Mouse (Mus musculus): ENCODE measurements around the gene Gm572. TPM values are rescaled to one million over a fixed set of nuclear protein-coding genes. Genes with fewer than 3 reads are reported as not detected.

Gene Gm572
- total RNA-seq, 2 experiments from 2014 or later: not detected

GRCm38 (mm10) chr4:148623609-148624008 is 19.5 kb upstream of the Gm572 start:
- no peak for ATAC-seq (replicated peaks; ENCODE audit: low FRiP score, low TSS enrichment, poor library complexity, severe bottlenecking)

- ATAC-seq (replicated peaks; ENCODE audit: low FRiP score, low TSS enrichment, poor library complexity, severe bottlenecking): no peak
Observed at GRCm38 (mm10) chr4:148625010-148625409, 18.1 kb upstream of the Gm572 start.

DNA sequence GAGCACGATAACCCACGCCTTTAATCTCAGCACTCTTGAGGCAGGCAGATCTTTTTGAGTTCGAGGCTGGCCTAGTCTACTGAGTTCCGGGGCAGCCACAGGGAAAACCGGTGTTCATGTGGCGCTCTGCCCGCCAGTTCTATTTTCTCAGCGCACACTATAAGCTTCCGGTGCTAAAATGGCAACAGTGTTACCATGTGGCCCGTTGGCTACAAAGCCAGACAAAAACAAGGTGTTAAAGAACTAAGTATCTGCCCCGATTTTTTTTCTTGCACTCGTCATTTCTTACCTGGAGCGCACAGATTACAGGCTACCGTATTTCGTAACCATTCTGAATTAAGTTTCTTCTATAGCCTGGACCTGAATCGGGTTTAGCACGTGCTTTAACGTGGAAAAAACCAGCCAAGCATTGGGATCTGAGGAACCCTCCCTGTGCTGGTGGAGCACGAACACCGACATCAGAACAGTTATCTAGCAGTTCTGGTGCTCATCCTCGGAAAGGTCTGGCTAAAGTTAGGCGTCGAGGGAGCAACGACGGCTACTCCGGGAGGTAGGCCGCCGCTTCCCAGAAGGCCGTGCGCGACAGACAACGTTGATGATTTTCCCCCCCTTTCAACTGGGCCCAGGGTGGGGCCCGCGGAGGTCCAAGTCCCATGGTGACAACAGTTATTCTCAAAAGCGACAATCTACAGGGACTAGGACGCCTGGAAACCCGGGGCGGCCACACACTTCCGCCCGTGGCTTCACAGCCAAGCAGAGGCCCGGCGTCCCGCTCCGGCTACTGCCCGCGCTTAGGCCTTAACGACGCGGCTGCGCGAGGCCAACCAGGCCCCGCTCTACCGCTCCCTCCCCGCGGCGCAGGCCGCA is 17.1 kb upstream of the Gm572 start:
- peak; percentile 24 for ATAC-seq (replicated peaks; ENCODE audit: low FRiP score, low TSS enrichment, poor library complexity, severe bottlenecking)

DNA sequence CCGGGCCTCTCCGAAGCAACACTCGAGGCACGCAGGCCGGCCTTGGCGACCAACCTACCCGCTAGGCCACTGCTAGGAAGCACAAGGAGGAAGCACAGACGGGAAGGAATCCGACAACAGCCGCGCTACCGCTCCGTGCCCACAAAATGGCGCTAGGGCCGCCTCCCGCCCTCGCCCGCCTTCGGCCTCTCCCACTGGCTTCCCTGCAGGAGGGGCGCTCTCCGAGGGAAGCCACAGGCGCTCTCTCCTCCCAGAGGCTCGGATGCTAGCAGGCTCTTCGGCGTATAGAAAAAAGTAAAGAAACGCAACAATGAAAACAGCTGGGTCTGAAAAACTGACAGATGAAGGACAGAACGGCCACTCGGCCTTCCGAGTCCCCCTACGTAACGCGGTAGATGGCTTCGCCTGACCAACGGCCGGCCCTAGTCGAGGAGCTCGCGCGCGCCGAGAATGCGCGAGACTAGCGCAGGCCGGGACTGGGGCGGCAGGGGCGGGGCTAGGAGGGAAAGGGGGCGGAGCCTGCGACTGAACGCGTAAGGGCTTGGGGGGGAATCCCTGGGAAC is 16.4 kb upstream of the Gm572 start, which contains the start of gene Tardbp:
TSS of gene Tardbp (minus strand) at position 397 of the 563 bp plus-strand sequence.
- peak; percentile 86 for ATAC-seq (replicated peaks; ENCODE audit: low FRiP score, low TSS enrichment, poor library complexity, severe bottlenecking)

DNA sequence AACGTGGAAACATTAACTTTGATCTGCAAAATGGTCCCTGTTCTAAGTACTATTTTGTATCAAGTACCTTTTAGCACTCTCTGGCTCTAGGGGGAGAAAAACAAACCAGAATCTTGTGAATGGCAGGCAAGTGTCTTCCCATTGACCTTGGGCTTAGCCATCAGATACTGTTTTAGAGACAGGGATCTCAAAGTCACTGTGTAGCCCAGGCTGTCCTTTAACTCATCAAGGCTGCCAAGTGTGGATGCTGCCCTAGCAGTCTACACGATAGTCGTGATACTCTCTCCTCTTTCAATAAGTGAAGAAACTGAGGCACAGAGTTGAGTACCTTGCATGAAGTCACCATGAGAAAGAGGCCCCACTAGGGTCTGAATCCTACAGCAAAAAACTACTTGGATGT is 15.9 kb upstream of the Gm572 start:
- ATAC-seq (replicated peaks; ENCODE audit: low FRiP score, low TSS enrichment, poor library complexity, severe bottlenecking): 0 out of 2 replicates have a peak, but pooled peaks have one; percentile 7

DNA sequence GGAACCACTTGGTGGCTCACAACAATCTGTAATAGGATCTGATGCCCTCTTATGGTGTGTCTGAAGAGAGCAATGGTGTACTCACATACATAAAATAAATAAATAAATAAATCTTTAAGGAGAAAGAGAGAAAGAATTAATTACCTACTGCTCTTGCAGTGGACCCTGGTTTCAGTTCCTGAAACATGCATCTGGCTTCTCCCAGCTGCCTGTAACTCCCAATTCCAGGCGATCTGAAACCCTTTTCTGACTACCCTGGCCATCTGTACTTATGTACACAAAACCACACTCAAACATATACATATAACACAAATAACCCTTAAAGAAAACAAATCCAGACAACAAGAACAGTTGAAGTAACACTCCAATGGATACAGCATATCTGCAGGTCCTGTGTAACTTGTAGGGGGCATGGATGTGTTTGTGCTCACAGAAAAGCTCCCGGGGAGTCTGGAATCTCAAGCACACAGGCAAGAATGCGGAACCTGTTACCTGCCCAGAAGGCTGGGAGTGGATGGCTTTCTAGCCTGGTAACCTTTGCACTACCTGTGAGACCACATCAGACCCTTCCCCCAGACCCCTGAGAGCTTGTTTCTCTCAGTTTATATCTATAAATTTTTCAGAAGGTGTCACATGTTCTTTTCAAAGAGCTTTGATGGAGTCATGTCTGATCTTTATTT is 11.0 kb upstream of the Gm572 start:
- no peak for ATAC-seq (replicated peaks; ENCODE audit: low FRiP score, low TSS enrichment, poor library complexity, severe bottlenecking)

GRCm38 (mm10) chr4:148633395-148634061 is 9.6 kb upstream of the Gm572 start:
- peak; percentile 56 for ATAC-seq (replicated peaks; ENCODE audit: low FRiP score, low TSS enrichment, poor library complexity, severe bottlenecking)

DNA sequence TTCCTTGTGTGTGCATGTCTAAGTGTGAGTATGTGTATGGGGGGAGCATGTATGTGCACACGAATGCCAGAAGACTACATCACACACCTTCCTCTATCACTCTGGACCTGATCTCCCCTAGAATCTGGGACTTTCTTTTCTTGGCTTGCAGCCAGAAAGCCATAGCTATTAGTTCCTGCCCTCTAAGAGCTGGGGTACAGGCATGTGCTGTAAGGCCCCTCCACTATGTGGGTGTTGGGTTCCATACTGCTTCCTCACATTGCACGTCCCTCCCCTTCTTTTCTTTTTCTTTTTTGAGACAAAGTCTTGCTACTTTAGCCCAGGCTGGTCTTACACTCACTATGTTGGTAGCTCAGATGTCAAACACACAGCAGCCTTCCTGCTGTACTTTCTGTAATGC is 7.8 kb upstream of the Gm572 start:
- 0 out of 2 replicates have a peak, but pooled peaks have one; percentile 21 for ATAC-seq (replicated peaks; ENCODE audit: low FRiP score, low TSS enrichment, poor library complexity, severe bottlenecking)

- ATAC-seq (replicated peaks; ENCODE audit: low FRiP score, low TSS enrichment, poor library complexity, severe bottlenecking): peak; percentile 67
Observed at GRCm38 (mm10) chr4:148638302-148638701, 4.8 kb upstream of the Gm572 start.

GRCm38 (mm10) chr4:148639455-148639854 is 3.7 kb upstream of the Gm572 start:
- ATAC-seq (replicated peaks; ENCODE audit: low FRiP score, low TSS enrichment, poor library complexity, severe bottlenecking): no peak

- no peak for ATAC-seq (replicated peaks; ENCODE audit: low FRiP score, low TSS enrichment, poor library complexity, severe bottlenecking)
Observed at GRCm38 (mm10) chr4:148641121-148641520, 2.0 kb upstream of the Gm572 start.

GRCm38 (mm10) chr4:148644157-148644511 is 1.0 kb downstream of the Gm572 start:
- ATAC-seq (replicated peaks; ENCODE audit: low FRiP score, low TSS enrichment, poor library complexity, severe bottlenecking): peak; percentile 84

DNA sequence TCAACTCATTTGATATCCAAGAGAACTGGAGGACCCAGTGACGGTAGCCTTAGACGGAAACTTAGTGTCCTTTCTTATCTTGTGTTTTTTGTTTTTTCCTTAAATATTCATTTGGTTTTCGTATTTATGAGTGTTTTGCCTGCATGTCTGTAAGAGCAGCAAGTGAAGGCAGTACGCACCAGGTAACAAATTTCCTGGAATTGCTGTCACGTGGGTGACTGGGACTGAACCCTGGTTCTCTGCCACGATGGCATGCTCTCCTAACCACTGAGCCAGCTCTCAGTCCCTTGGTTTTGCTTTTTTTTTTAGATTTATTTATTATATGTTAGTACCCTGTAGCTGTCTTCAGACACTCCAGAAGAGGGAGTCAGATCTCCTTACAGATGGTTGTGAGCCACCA is 1.8 kb downstream of the Gm572 start:
- ATAC-seq (replicated peaks; ENCODE audit: low FRiP score, low TSS enrichment, poor library complexity, severe bottlenecking): no peak

GRCm38 (mm10) chr4:148646616-148647015 is 3.5 kb downstream of the Gm572 start:
- peak; percentile 36; the same call in 1 of the 2 replicates for ATAC-seq (replicated peaks; ENCODE audit: low FRiP score, low TSS enrichment, poor library complexity, severe bottlenecking)

- ATAC-seq (replicated peaks; ENCODE audit: low FRiP score, low TSS enrichment, poor library complexity, severe bottlenecking): no peak; the same call in 1 of the 2 replicates
Observed at GRCm38 (mm10) chr4:148649309-148649708, 6.2 kb downstream of the Gm572 start.

DNA sequence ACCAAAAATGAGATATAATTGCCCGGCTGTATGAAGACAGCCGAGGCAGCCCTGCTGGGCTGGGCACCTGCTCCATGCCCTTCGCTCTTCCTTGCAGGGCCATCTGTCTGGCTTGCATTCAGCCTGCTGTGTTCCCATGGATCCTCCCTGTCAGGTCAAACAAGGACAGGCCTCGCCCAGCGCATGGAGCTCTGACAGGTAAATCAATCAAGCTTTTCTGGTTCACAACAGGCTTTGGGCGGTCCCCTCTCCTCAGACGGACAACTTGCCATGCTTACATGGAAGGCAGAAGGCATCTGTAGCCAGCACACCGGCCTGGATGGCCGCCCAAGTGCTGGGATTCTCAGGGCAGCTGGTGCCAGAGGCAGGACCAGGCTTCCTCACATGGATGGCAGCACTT is 7.9 kb downstream of the Gm572 start:
- ATAC-seq (replicated peaks; ENCODE audit: low FRiP score, low TSS enrichment, poor library complexity, severe bottlenecking): no peak

DNA sequence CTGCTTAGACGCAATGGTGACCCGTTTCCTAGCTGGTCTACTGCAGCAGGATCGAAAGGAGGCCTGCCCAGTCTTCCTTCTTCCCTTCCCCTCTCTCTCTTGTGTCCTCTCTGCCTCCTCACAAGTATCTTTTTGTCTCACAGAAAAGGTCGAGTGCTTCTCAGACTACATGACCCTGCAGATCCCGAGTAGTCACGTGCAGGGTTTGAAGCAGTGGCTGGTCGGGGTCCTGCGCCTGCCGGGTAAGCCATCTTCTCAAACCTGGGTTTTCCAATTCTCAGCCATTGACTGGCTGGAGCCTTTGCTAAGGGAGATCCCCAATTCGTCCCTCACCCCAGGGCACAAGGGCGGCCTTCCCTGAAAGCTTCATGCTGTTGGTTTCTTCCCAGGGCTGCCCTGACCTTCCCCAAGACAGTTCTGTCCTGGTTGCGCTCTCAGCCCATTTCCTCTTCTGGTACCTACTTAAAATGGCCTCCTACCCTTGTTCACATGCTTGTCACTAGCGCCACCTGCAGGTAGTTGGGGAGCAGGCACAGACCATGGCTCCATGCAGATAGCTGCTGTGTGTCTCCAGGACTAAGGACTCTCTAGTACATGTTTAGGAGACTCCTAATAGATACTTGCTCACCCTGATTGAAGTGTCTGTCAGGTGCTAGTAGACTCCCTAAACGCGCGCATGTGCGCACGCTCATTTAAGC is 11.7 kb downstream of the Gm572 start:
- peak; percentile 76 for ATAC-seq (replicated peaks; ENCODE audit: low FRiP score, low TSS enrichment, poor library complexity, severe bottlenecking)

GRCm38 (mm10) chr4:148656691-148657258 is 13.7 kb downstream of the Gm572 start:
- ATAC-seq (replicated peaks; ENCODE audit: low FRiP score, low TSS enrichment, poor library complexity, severe bottlenecking): no peak

- ATAC-seq (replicated peaks; ENCODE audit: low FRiP score, low TSS enrichment, poor library complexity, severe bottlenecking): no peak
Observed at GRCm38 (mm10) chr4:148657776-148658175, 14.7 kb downstream of the Gm572 start.

Data from megakaryocyte-erythroid progenitor cell, adult 5-6 weeks (primary cell).